Mouse (Mus musculus) megakaryocyte, embryonic 14.5 days (primary cell): ENCODE measurements around the gene Iqcf3. TPM values are rescaled to one million over a fixed set of nuclear protein-coding genes. Genes with fewer than 3 reads are reported as not detected.
A peak's percentile ranks its signal among the peaks of the same experiment; 100 is the strongest.

Experiments
- H3K27me3 ChIP-seq: replicated peaks from 2 replicates; pipeline ENCODE3; 2012; ENCODE audit warnings: inconsistent platforms
- H3K36me3 ChIP-seq: replicated peaks from 2 replicates; pipeline ENCODE3; 2012; ENCODE audit warnings: low read length, inconsistent platforms, mixed read lengths
- H3K4me1 ChIP-seq: 2 replicates; pipeline ENCODE4 v1.6.1; 2012; ENCODE audit warnings: inconsistent platforms
- H3K4me3 ChIP-seq: replicated peaks from 2 replicates; pipeline ENCODE3; 2012; ENCODE audit warnings: moderate library complexity, mild to moderate bottlenecking, inconsistent platforms
- H3K9me3 ChIP-seq: 2 replicates; pipeline ENCODE4 v1.6.1; 2012; ENCODE audit warnings: inconsistent platforms
- FLI1 ChIP-seq: IDR thresholded peaks from 2 replicates; pipeline ENCODE4 v1.6.1; 2012; ENCODE audit warnings: low read length, inconsistent platforms, mixed read lengths
- GATA1 ChIP-seq: IDR thresholded peaks from 3 replicates; pipeline ENCODE4 v1.6.1; 2012; ENCODE audit warnings: mixed read lengths, low read length, inconsistent platforms, borderline replicate concordance
- polyA plus RNA-seq: library from polyadenylated mRNA; stranded (reverse); fragments of >175 nt; gene quantifications from 2 replicates; pipeline ENCODE4 v1.2.3, GENCODE M21; 2012; ENCODE audit warnings: low replicate concordance; ENCODE audit not compliant: insufficient read depth

Iqcf3 gene
- polyA plus RNA-seq, 1 experiment, result not detected

GRCm38 (mm10) chr9:106457163-106457559 is 104.3 kb downstream of the Iqcf3 start:
- Histone ChIP-seq H3K27me3 (peaks cover 88% of the 10 kb centered on the region), H3K9me3 (no peaks in the 10 kb centered on the region), H3K4me3 (no peak overlapping the region), H3K4me1 (peaks cover 56% of the 10 kb centered on the region), H3K36me3 (no peaks in the 10 kb centered on the region)
- TF ChIP-seq GATA1 (no peak), FLI1 (no peak)

GRCm38 (mm10) chr9:106456325-106457162 is 104.9 kb downstream of the Iqcf3 start:
- Histone ChIP-seq H3K36me3 (no peaks in the 10 kb centered on the region), H3K4me3 (no peak overlapping the region), H3K27me3 (peaks cover 88% of the 10 kb centered on the region), H3K4me1 (peaks cover 56% of the 10 kb centered on the region), H3K9me3 (no peaks in the 10 kb centered on the region)
- TF ChIP-seq FLI1, result no peak
- TF ChIP-seq GATA1, result no peak

- Histone ChIP-seq H3K4me1 (peaks cover 56% of the 10 kb centered on the region), H3K4me3 (peak overlapping the region; percentile 56), H3K9me3 (no peaks in the 10 kb centered on the region), H3K36me3 (no peaks in the 10 kb centered on the region), H3K27me3 (peaks cover 86% of the 10 kb centered on the region)
- TF ChIP-seq FLI1, result no peak
- TF ChIP-seq GATA1, result no peak
Measured at GRCm38 (mm10) chr9:106454888-106455681, 106.3 kb downstream of the Iqcf3 start.

- H3K27me3 ChIP-seq, result peaks cover 81% of the 10 kb centered on the region
- peaks cover 47% of the 10 kb centered on the region for H3K4me1 ChIP-seq
- peak overlapping the region; percentile 91 for H3K4me3 ChIP-seq
- H3K36me3 ChIP-seq, result no peaks in the 10 kb centered on the region
- TF ChIP-seq GATA1 (no peak), FLI1 (no peak)
- no peaks in the 10 kb centered on the region for H3K9me3 ChIP-seq
Measured at GRCm38 (mm10) chr9:106454071-106454761, 107.2 kb downstream of the Iqcf3 start.

GRCm38 (mm10) chr9:106453271-106454070 is 108.0 kb downstream of the Iqcf3 start, which contains the start of gene Pcbp4:
Gene Pcbp4, plus strand, starts transcription at chr9:106453291.
- Histone ChIP-seq H3K4me1 (peaks cover 47% of the 10 kb centered on the region), H3K9me3 (no peaks in the 10 kb centered on the region), H3K36me3 (no peaks in the 10 kb centered on the region), H3K4me3 (peak within 1 kb of the TSS; percentile 91), H3K27me3 (peaks cover 75% of the 10 kb centered on the region)
- TF ChIP-seq FLI1 (no peak), GATA1 (no peak)

Other genes starting within 250 kb of the Iqcf3 start
- 6.2 and 7.5 TPM in 2 replicates for gene Dusp7, start 193.0 kb downstream of the Iqcf3 start, polyA plus RNA-seq
- gene Rpl29, start 132.2 kb downstream of the Iqcf3 start, polyA plus RNA-seq, result 30.4 and 41.5 TPM in 2 replicates
- 3.3 and 4.4 TPM in 2 replicates for gene Acy1, start 123.3 kb downstream of the Iqcf3 start, polyA plus RNA-seq
- gene Abhd14b, start 114.2 kb downstream of the Iqcf3 start, polyA plus RNA-seq, result 2.4 TPM in 1 of 2 replicates, not detected in the other
- gene Abhd14a, start 114.0 kb downstream of the Iqcf3 start, polyA plus RNA-seq, result 3.3 and 10.6 TPM in 2 replicates
- 33.5 and 43.6 TPM in 2 replicates for gene Pcbp4, start 108.3 kb downstream of the Iqcf3 start, polyA plus RNA-seq
- gene Gpr62, start 95.7 kb downstream of the Iqcf3 start, polyA plus RNA-seq, result 0.39 TPM in 1 of 2 replicates, not detected in the other
- 198 and 662 TPM in 2 replicates for gene Rrp9, start 85.7 kb downstream of the Iqcf3 start, polyA plus RNA-seq
- 2.6 and 5.6 TPM in 2 replicates for gene Parp3, start 84.7 kb downstream of the Iqcf3 start, polyA plus RNA-seq
- gene Iqcf1, start 61.7 kb downstream of the Iqcf3 start, polyA plus RNA-seq, result not detected in 2 replicates
- gene Iqcf5, start 47.1 kb downstream of the Iqcf3 start, polyA plus RNA-seq, result not detected in 2 replicates
- gene Iqcf4, start 9.4 kb upstream of the Iqcf3 start, polyA plus RNA-seq, result not detected in 2 replicates
- gene Iqcf6, start 65.0 kb upstream of the Iqcf3 start, polyA plus RNA-seq, result not detected in 2 replicates
- gene Grm2, start 94.5 kb upstream of the Iqcf3 start, polyA plus RNA-seq, result not detected in 2 replicates
- 87.2 and 196 TPM in 2 replicates for gene Tex264, start 124.3 kb upstream of the Iqcf3 start, polyA plus RNA-seq
- 1.4 and 1.9 TPM in 2 replicates for gene Rad54l2, start 227.6 kb upstream of the Iqcf3 start, polyA plus RNA-seq